Mouse (Mus musculus) heart, postnatal 4 days (tissue): ENCODE data around the gene 4921539E11Rik. TPM values are rescaled to one million over a fixed set of nuclear protein-coding genes. Genes with fewer than 3 reads are reported as not detected.

Experiments
- DNase-seq: peaks from one replicate; pipeline ENCODE4 v3.0.0; 2021
- total RNA-seq, 2 experiments: library from RNA; stranded (reverse); gene quantifications; 2 replicates each; pipeline ENCODE4 v1.2.3; 2021

Gene 4921539E11Rik
- total RNA-seq, 2 experiments from 2014 or later = not detected

DNA sequence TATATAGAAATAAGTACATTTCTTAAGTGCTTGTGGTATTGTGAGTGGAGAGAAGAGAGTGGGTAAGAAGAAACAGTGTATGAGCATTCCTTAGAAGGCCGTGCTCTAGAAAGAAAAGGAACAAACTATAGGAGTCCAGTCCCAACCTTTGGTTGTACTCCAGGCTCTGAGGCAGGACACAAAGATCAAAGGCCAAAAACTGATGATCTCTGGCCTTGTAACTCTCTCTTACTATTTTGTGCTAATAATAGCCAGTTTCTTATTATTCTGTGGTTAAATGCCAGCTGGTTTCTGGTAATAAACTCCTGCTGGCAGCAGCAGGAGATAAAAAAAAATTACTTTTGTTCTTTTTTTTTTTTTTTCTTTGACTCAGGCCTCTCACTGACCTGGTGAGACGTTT, 58.5 kb downstream of the 4921539E11Rik start:
- no peak for DNase-seq

DNA sequence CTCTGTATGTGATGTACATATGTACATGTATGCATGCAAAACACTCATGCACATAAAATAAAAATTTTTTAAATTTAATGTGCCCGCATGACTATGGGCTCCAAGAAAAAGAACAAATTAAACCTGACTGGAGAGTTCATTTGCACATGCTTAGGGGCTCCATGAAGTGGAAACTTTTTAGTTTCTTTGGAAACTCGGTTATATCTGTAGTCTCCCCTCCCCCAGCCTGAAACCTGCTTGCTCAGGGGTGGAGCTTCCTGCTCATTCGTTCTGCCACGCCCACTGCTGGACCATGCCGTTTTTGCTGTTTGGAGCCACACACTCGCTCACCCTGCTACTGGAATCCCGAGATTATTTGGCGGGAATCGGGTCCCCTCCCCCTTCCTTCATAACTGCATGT, 67.8 kb downstream of the 4921539E11Rik start:
- DNase-seq = no peak

DNA sequence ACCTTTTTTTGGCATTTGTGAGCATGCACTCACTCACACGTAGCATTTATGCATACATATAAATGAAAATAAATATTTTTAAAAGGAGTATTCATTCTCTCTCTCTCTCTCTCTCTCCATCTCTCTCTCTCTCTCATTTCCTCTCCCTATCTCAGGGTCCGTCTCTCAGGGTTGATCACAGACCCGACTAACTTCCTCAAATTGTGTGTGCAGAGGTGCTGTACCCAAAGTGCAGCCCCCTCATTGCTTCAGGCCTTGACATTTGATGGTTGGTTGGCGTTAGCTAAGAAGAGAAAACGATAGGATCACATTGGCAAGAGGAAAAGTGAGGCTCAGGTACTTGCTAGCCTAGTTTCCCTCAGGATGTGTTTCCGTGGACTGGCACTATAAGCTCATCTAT, 68.9 kb downstream of the 4921539E11Rik start:
- no peak for DNase-seq

DNA sequence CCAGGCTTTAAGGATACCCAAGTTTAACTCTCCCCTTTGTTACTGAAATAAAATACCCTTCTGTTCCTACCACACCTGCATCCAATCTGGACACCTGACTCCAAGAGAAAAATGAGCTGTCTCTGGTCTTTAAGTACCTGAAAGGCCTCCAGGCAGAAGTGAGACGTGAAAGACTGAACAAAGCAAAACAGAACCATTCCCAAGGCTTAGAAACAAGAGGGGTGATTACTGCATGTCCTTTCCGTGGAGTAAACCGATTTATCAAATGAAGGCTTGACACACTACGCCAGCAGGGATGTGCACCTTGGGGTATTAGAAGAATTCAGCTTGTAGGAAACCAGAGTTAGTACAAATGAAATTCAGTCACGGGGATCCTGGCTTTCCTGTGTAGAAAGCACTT, 71.7 kb downstream of the 4921539E11Rik start:
- no peak for DNase-seq

DNA sequence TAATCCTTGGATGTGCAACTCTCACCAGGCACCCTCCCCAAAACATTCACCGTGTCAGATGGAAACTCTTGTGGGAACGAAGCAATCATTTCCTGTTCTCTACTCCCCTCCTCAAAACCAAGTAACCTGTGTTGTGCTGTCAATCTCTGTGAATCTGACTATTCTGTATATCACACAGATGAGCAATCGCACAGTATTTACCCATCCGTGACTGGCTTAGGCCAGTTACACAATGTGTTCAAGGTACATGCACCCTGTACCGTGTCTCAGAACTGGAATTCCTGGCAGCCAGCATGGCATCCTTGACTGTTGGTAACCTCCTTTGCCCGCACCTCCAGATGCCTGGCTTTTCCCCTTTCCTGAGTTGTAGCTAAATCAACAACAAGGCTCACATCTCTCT, 74.6 kb downstream of the 4921539E11Rik start:
- DNase-seq = no peak

DNA sequence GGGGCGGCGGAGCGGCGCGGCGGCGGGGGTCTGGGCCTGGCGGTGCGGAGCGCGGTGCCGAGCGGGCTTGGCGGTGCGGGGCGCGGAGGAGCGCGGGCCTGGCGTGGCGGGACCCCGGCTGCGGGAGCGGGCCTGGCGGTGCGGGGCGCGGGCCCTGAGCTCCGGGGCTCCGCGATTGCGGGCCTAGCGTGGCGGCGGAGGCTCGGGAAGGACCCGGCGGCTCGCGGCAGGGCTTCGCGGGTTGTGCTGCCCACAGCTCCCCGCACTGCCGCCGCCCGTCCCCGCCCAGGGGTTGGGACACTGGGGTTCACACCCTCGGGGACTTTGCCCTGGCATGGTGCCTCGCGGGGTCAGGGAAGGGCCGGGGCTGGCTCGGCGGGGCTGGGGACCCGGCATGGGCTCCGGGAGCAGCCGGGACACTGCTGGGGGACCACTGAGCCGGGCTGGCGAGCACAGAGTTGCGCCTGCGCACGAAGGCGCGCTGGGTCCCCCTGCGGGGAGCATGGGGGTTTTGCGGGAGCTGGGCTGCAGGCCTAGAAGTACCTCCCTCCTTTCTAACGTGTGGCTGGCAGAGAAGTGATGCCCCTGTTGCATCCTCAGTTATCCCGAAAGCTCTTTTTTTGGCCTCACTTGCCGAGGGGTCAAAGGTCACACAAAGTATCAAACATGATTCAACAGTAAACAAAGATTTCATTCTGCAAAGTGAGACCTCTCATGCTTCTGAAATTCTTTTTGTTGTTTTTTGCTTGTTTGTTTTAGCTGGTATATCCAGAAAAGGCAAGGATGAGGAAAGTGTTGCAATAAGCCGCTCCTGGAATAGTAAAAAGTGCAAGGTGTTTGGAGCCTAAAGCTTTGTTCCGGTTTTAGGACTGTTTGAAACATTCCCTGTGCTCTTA, 75.5 kb downstream of the 4921539E11Rik start, which contains the start of gene Slc35d1:
Gene Slc35d1 (minus strand): TSS at position 240 of the 896 bp plus-strand sequence.
- DNase-seq = peak; percentile 85

DNA sequence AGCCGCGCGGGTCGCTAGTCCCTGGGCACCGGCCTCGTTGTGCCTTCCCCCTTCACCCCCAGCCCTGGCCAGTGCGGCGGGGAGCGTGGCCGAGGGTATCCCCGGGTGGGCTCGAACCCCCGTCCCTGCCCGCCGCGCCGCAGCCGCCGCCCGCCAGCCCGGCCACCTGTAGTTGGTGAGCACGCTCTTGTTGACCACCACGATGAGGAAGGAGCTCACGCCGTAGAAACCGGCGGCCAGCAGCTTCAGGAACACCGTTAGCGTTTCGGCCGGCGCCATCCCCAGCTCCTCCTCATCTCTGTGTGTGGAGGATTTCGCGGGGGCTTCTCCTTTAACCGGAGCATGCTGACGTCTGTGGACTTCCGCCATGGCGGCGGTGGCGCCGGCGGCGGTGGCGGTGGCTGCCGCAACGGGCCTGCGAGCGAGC, 76.2 kb downstream of the 4921539E11Rik start:
- peak; percentile 73 for DNase-seq

DNA sequence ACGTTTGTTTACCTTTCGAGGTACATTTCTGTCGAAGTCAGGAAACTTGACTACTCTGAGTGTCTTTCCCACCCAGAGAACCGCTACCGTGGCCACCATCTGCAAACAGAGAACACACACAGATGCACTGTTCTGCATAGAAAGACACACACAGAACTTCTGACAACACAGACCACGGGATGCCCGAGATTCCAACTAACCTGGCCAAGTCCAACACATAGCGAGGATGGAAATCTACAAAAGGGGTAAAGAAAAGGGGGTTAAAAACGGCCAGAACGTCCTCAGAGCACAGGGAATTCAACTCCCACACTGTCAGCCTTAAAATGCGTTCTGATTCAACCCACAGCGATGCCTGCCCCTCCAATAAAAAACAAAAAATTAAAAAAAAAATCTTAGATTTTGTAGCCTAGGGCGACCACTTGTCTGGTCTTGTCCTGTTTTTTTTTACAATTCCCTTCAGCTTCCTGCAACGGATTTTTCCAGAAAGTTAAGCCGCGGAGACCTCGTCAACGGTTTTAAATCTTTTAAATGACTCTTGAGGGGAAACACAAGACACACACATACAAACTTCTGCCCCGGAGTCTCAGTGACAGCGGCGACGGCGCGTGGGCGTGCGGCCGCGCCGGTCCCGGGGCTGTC, 76.7 kb downstream of the 4921539E11Rik start:
- DNase-seq = no peak

DNA sequence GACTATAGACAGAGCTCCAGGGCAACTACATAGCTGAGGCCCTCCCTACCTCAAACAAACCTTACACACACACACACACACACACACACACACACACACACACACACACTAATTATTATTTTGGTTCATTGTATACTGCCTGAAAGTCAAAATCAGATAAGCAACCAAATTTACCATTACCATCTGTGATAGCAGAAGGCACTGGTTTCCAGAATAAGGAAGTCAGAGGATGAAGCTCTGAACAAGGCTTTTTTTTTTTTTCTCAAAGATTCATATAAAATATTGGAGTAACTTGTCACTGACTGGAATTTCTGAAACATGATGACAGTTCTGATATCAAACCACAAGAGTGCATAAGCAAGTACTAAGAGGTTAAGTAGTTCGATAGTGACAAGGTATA, 82.1 kb downstream of the 4921539E11Rik start:
- DNase-seq = no peak

DNA sequence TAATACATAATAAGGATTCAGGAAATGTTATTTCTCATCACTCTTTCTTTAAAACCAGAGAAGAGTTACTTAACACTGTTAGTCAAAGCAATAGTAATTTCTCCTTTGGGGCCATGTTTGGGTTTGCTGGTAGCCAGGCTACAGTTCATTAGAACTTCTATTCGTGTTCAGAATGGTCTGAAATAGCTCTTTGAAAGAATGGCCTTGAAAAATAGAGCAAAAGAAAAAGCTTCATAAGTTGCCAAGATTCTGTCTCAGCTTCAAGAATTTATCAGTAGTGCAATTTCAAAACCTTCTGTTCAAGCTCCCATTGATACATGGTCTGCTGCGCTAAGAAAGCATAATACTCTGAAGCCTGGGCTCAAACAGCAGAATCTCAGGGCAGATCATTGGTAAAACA, 87.0 kb downstream of the 4921539E11Rik start:
- no peak for DNase-seq

DNA sequence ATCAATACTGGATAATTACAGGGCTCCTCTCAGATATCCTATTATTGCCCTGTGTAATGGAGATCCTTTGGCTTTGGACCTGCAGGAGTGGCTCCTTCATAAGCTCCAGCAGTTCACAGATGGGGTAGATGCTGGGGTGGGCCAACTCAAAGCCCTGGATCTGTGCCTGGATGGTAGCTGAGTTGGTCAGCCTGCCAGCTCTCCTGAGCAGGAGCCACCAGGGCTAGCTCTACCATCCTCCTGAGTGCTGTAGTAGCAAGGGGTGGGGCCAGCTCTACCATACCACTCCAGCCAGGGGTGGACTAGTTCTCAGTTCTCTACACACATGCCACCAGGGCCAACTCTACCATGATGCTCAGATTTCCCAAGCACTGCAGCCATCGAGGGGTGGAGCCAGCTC, 90.6 kb downstream of the 4921539E11Rik start:
- no peak for DNase-seq

DNA sequence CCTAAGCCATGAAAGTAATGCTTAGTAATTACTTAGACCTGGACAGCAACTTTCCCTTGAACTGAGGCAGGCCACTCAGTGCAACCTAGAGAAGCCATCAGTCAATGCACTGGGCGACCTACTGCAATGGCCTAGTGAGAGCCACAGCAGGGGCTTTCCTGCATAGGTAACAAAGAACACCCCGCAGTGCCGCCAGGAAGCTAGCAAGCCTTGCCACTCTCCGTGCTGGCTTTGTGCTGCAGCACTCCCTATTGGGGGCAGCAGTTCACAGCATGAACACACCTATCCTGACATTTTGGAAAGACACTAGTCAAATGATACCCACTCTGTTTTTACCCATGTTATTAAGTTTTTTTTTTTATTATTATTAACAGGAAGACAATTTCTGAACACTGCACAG, 91.6 kb downstream of the 4921539E11Rik start:
- no peak for DNase-seq

DNA sequence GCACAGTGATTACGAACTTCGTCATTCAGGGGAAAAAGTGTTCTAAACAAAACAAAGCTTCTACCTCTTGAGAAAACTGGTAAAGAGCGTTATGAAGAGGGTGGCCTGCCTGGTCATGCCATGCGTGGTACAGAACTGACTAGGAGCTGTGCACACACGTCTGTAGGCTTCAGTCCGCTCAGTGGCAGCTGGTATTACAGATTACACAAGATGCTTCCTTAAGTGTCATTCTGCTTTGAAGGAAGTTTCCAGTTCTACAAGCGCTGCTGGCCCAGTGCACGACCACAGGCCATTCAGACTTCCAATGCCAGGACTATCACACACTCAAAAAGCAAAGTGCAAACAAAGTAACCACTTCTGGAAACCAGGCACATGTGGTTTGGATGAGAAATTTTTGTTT, 93.3 kb downstream of the 4921539E11Rik start:
- DNase-seq = no peak

DNA sequence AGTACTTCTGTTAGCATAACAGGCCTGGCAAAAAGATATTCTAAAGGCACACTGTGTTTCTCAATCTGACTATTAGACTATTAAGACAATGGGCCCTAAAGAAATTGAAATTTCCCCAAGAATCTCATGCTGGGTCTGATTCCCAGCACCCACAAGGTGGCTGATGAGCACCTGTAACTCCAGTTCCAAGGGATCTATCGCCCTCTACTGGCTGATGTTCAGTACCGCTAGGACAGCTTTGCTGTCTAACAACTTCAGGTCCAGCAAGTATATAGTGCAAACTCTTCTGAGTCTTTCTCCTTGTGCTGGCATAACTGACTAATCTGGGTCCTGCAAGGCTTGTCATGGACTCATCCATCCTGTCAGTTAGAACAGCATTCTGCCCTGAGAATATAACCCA, 98.2 kb downstream of the 4921539E11Rik start:
- no peak for DNase-seq

DNA sequence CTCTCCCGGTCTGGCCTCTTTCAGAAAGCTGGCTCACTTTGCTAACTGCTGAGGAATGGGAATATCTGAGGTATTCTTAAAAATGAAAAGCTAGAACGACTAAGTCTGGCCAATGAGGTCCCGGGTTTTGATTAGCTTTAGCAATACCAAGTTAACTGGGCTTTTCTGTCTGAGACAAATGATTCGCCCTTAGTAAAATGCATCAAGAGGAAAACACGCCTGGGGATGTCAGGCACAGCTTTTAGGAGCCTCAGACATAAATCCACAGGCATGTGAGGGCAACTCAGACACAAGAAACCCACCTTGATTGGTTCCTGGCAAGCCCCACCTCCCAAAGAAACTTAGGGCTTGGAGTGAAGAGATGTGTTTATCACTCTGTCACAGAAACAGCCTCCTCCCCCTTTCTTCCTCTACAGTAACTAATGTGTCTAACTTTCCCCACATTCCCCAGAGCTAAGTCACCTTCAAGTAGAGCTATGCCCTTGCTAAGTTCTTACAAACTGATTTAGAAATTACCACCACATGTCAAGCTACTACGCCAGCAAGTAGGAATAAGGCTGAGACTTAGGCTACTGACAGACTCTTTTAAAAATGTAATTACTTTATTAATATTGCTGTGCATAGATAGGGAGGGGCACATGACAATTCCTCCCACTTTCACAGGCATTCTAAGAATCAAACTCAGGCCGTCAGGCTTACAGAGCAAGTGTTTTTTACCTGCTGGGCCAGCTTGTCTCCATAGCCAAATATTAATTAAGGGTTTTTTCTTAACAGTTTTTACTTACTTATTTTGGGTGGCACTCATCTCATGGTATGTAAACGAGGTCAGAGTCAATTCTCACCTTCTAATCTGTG, 101.7 kb downstream of the 4921539E11Rik start:
- no peak for DNase-seq

Other genes starting within 250 kb of the 4921539E11Rik start
- 10 to 100 TPM; 42.9 to 46.6 TPM for gene Mier1, start 176.5 kb downstream of the 4921539E11Rik start, total RNA-seq
- 1 to 10 TPM; 1.1 to 1.5 TPM for gene Wdr78, start 176.3 kb downstream of the 4921539E11Rik start, total RNA-seq
- gene Slc35d1, start 75.7 kb downstream of the 4921539E11Rik start, total RNA-seq = 1 to 10 TPM; 8.4 to 8.8 TPM
- 10 to 100 TPM; 13.6 to 17.6 TPM for gene Oma1, start 22.9 kb upstream of the 4921539E11Rik start, total RNA-seq